In genomic region chr9:121204149-121204800, GRCm38 (mm10) we compare ENCODE assay signal across 23 mouse cellular contexts.
DNase-seq lines count a peak whose midpoint lies in the region; ATAC-seq and TF ChIP-seq lines count a peak whose summit lies in the region.
"Had no signal": no experiment of that assay in that cellular context is flagged by ENCODE, and none has a peak within 500 bp of the region (broad histone marks: within the 10 kb centered on the region; RNA-seq: fewer than 3 reads in every experiment).

No protein-coding gene starts in this region.

- 81% methylated on average over 14 of the region's 14 CpGs for WGBS in liver, postnatal 0 days (ENCODE audit: insufficient replicate concordance)
- WGBS in embryonic facial prominence, embryonic 10.5 days, result 82% methylated on average over 14 of the region's 14 CpGs
- WGBS in limb, embryonic 11.5 days, result 89% methylated on average over 14 of the region's 14 CpGs

- no peaks in the 10 kb centered on the region for H3K36me3 ChIP-seq in liver, postnatal 0 days (replicated peaks; ENCODE audit: insufficient read depth, low read length)
- peaks cover 23% of the 10 kb centered on the region for H3K36me3 ChIP-seq in embryonic facial prominence, embryonic 10.5 days (replicated peaks)
- no peaks in the 10 kb centered on the region for H3K36me3 ChIP-seq in limb, embryonic 11.5 days (ENCODE audit: control insufficient read depth, insufficient read depth, low read length)
- H3K36me3 ChIP-seq: G1E; heart, embryonic 12.5 days; liver, embryonic 15.5 days had no signal

- DNase-seq in heart, adult 11 months, result peak; percentile 86
- DNase-seq in heart, postnatal 4 days, result no peak
- peak; percentile 4 for DNase-seq in liver, postnatal 0 days
- DNase-seq in liver, result no peak
- DNase-seq in embryonic facial prominence, embryonic 10.5 days (ENCODE audit: low spot score), result peak; percentile 6
- DNase-seq in limb, embryonic 11.5 days (ENCODE audit: low spot score), result peak; percentile 18
- no peak for DNase-seq in ovary, adult 18-20 months (ENCODE audit: low spot score)
- DNase-seq: B cell, adult 2 months; cerebellum, adult 11-12 months; cerebellum, postnatal 10 days; kidney, adult 18-20 months; layer of hippocampus, adult 9-11 months; right cerebral cortex, adult 18-20 months; right cerebral cortex, postnatal 4 days; thymus, postnatal 25 days had no signal

- no peak overlapping the region for H3K4me3 ChIP-seq in liver, postnatal 0 days (ENCODE audit: low read depth, low read length)
- H3K4me3 ChIP-seq in embryonic facial prominence, embryonic 10.5 days, result no peak overlapping the region
- H3K4me3 ChIP-seq in limb, embryonic 11.5 days (ENCODE audit: low read depth, low read length), result no peak overlapping the region
- H3K4me3 ChIP-seq: forebrain, embryonic 15.5 days; heart, embryonic 12.5 days; limb, embryonic 15.5 days; liver, embryonic 15.5 days had no signal

- peaks cover 4% of the 10 kb centered on the region; the same call in 1 of the 2 replicates for H3K9me3 ChIP-seq in liver, postnatal 0 days (ENCODE audit: low read length)
- peaks cover under 1% of the 10 kb centered on the region; the same call in 1 of the 2 replicates for H3K9me3 ChIP-seq in embryonic facial prominence, embryonic 10.5 days
- H3K9me3 ChIP-seq in limb, embryonic 11.5 days (ENCODE audit: control insufficient read depth, low read length), result no peaks in the 10 kb centered on the region
- H3K9me3 ChIP-seq: G1E; limb, embryonic 15.5 days; liver, embryonic 15.5 days had no signal

- H3K4me2 ChIP-seq in liver, postnatal 0 days (ENCODE audit: low read depth, low read length), result no peak overlapping the region
- no peak overlapping the region for H3K4me2 ChIP-seq in limb, embryonic 11.5 days (ENCODE audit: low read depth, severe bottlenecking)
- H3K4me2 ChIP-seq: forebrain, embryonic 15.5 days; heart, embryonic 12.5 days; limb, embryonic 15.5 days; liver, embryonic 15.5 days had no signal

- no peak overlapping the region for H3K27ac ChIP-seq in liver, postnatal 0 days (ENCODE audit: low read depth)
- no peak overlapping the region for H3K27ac ChIP-seq in embryonic facial prominence, embryonic 10.5 days (replicated peaks)
- H3K27ac ChIP-seq in limb, embryonic 11.5 days (replicated peaks; ENCODE audit: low read depth, low read length), result no peak overlapping the region
- H3K27ac ChIP-seq: forebrain, embryonic 15.5 days; limb, embryonic 15.5 days; liver, embryonic 15.5 days; macrophage had no signal

- H3K27me3 ChIP-seq in liver, postnatal 0 days (ENCODE audit: insufficient read depth, low read length), result no peaks in the 10 kb centered on the region
- H3K27me3 ChIP-seq in embryonic facial prominence, embryonic 10.5 days (replicated peaks; ENCODE audit: low read depth, poor library complexity, severe bottlenecking), result no peaks in the 10 kb centered on the region
- no peaks in the 10 kb centered on the region for H3K27me3 ChIP-seq in limb, embryonic 11.5 days (ENCODE audit: control insufficient read depth, insufficient read depth, low read length)
- H3K27me3 ChIP-seq: CH12.LX; forebrain, embryonic 15.5 days; heart, embryonic 12.5 days; limb, embryonic 15.5 days; liver, embryonic 15.5 days; Patski had no signal

- no peaks in the 10 kb centered on the region for H3K4me1 ChIP-seq in liver, postnatal 0 days (ENCODE audit: insufficient read depth)
- H3K4me1 ChIP-seq in embryonic facial prominence, embryonic 10.5 days, result peaks cover 12% of the 10 kb centered on the region
- H3K4me1 ChIP-seq in limb, embryonic 11.5 days (ENCODE audit: control insufficient read depth, insufficient read depth, low read length), result no peaks in the 10 kb centered on the region
- H3K4me1 ChIP-seq: forebrain, embryonic 15.5 days; heart, embryonic 12.5 days; limb, embryonic 15.5 days; liver, embryonic 15.5 days had no signal

- no peak overlapping the region for H3K9ac ChIP-seq in liver, postnatal 0 days (replicated peaks)
- H3K9ac ChIP-seq in limb, embryonic 11.5 days (ENCODE audit: low read length), result no peak overlapping the region
- H3K9ac ChIP-seq: forebrain, embryonic 15.5 days; heart, embryonic 12.5 days; limb, embryonic 15.5 days; liver, embryonic 15.5 days had no signal

- ATAC-seq in liver, postnatal 0 days, result no peak
- no peak for ATAC-seq in limb, embryonic 11.5 days (ENCODE audit: insufficient number of reproducible peaks, low FRiP score, low TSS enrichment, low read depth)
- ATAC-seq: forebrain, embryonic 15.5 days; Patski had no signal

- TF ChIP-seq CTCF in liver, postnatal 0 days (IDR thresholded peaks at IDR 0.05; ENCODE audit: low read depth), result no peak

- no peak for TF ChIP-seq EP300 in liver, postnatal 0 days (IDR thresholded peaks at IDR 0.05; ENCODE audit: low read depth)

Comparison
In these comparisons a context has a peak if more than half of its experiments do, and no peak if none do; other contexts are left out.
1. DNase-seq: peak in heart, adult 11 months (single experiment), liver, postnatal 0 days (single experiment), embryonic facial prominence, embryonic 10.5 days (single experiment) and limb, embryonic 11.5 days (single experiment); none in heart, postnatal 4 days (single experiment), liver (single experiment) and ovary, adult 18-20 months (single experiment).